Mouse (Mus musculus): Measurements from ENCODE around the gene Ggct. TPM values are rescaled to one million over a fixed set of nuclear protein-coding genes. Genes with fewer than 3 reads are reported as not detected.

The Ggct gene
- polyA plus RNA-seq (2015; fragmentation: Nextera tagmentation; extraction: Ambion mirVana): 9.2 and 10.7 TPM in 2 replicates

DNA sequence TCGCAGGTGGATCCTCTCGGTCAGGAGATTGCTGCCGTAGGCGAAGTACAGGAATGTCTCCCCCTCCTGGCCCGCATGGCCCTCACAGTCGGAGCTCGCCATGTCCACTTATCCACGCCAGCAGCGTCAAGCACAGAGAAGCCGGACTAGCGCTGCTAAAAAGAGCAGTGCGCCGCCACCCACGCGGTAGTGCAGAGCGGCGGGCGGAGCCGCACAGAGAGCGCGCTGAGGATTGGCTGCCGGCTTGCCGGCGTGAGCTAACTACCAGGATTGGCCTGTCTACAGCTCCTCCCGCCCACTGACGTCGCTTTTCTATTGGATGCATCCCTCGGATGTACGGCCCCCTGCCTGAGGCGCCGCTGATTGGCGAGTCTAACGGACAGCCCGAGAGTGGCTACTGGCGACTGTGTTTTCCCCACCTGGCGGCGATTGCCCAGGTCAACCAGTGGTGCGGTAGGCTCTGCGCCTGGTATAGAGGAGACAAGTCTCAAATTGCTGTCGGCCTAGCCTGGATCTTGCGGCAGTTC lies at the start of gene Ggct:
Gene Ggct, minus strand, starts transcription at position 217 of the 527 bp plus-strand sequence.
- peak; percentile 99 for ATAC-seq
- DNase-seq: peak; percentile 95
- TF ChIP-seq CTCF (IDR thresholded peaks at IDR 0.05; ENCODE audit: low read depth) (peak; percentile 75), EP300 (IDR thresholded peaks at IDR 0.05; ENCODE audit: low read depth) (peak; percentile 58; the same call in 1 of the 2 replicates)
- Histone ChIP-seq H3K36me3 (replicated peaks; ENCODE audit: insufficient read depth, low read length) (no peaks in the 10 kb centered on the region), H3K9ac (replicated peaks) (peak within 1 kb of the TSS; percentile 61), H3K9me3 (ENCODE audit: low read length) (no peaks in the 10 kb centered on the region), H3K27me3 (ENCODE audit: insufficient read depth, low read length) (no peaks in the 10 kb centered on the region), H3K4me3 (ENCODE audit: low read depth, low read length) (peak within 1 kb of the TSS; percentile 54), H3K27ac (ENCODE audit: low read depth) (peak within 1 kb of the TSS; percentile 69), H3K4me1 (ENCODE audit: insufficient read depth) (peaks cover 20% of the 10 kb centered on the region), H3K4me2 (ENCODE audit: low read depth, low read length) (peak within 1 kb of the TSS; percentile 97)
- WGBS (ENCODE audit: insufficient replicate concordance): under 1% methylated on average over 38 of the region's 41 CpGs

- Histone ChIP-seq H3K27ac (ENCODE audit: low read depth) (no peak overlapping the region), H3K36me3 (replicated peaks; ENCODE audit: insufficient read depth, low read length) (no peaks in the 10 kb centered on the region), H3K4me1 (ENCODE audit: insufficient read depth) (peaks cover 5% of the 10 kb centered on the region; the same call in 1 of the 2 replicates), H3K4me2 (ENCODE audit: low read depth, low read length) (peak overlapping the region; percentile 24; the same call in 1 of the 2 replicates), H3K4me3 (ENCODE audit: low read depth, low read length) (no peak overlapping the region), H3K9ac (replicated peaks) (no peak overlapping the region), H3K27me3 (ENCODE audit: insufficient read depth, low read length) (no peaks in the 10 kb centered on the region), H3K9me3 (ENCODE audit: low read length) (no peaks in the 10 kb centered on the region)
- WGBS (ENCODE audit: insufficient replicate concordance): 47% methylated on average over 1 of the region's 1 CpGs
- ATAC-seq (no peak), DNase-seq (no peak)
- TF ChIP-seq CTCF (IDR thresholded peaks at IDR 0.05; ENCODE audit: low read depth): no peak
- no peak for TF ChIP-seq EP300 (IDR thresholded peaks at IDR 0.05; ENCODE audit: low read depth)
Observed at GRCm38 (mm10) chr6:55040031-55040430, 47.3 kb upstream of the Ggct start.

GRCm38 (mm10) chr6:55039446-55039783 lies 46.7 kb upstream of the Ggct start:
- 73% methylated on average over 6 of the region's 6 CpGs for WGBS (ENCODE audit: insufficient replicate concordance)
- Histone ChIP-seq H3K27ac (ENCODE audit: low read depth) (peak overlapping the region; percentile 86; the same call in 1 of the 2 replicates), H3K9ac (replicated peaks) (peak overlapping the region; percentile 88), H3K4me1 (ENCODE audit: insufficient read depth) (peaks cover 5% of the 10 kb centered on the region; the same call in 1 of the 2 replicates), H3K27me3 (ENCODE audit: insufficient read depth, low read length) (no peaks in the 10 kb centered on the region), H3K4me3 (ENCODE audit: low read depth, low read length) (peak overlapping the region; percentile 84), H3K4me2 (ENCODE audit: low read depth, low read length) (peak overlapping the region; percentile 80), H3K36me3 (replicated peaks; ENCODE audit: insufficient read depth, low read length) (no peaks in the 10 kb centered on the region), H3K9me3 (ENCODE audit: low read length) (no peaks in the 10 kb centered on the region)
- ATAC-seq: no peak
- TF ChIP-seq CTCF (IDR thresholded peaks at IDR 0.05; ENCODE audit: low read depth) (no peak), EP300 (IDR thresholded peaks at IDR 0.05; ENCODE audit: low read depth) (no peak)
- no peak for DNase-seq

GRCm38 (mm10) chr6:55038671-55039445 lies 46.1 kb upstream of the Ggct start:
- TF ChIP-seq EP300 (IDR thresholded peaks at IDR 0.05; ENCODE audit: low read depth) (no peak), CTCF (IDR thresholded peaks at IDR 0.05; ENCODE audit: low read depth) (no peak)
- Histone ChIP-seq H3K27ac (ENCODE audit: low read depth) (peak overlapping the region; percentile 86), H3K9ac (replicated peaks) (peak overlapping the region; percentile 88), H3K27me3 (ENCODE audit: insufficient read depth, low read length) (no peaks in the 10 kb centered on the region), H3K4me1 (ENCODE audit: insufficient read depth) (peaks cover 5% of the 10 kb centered on the region; the same call in 1 of the 2 replicates), H3K4me2 (ENCODE audit: low read depth, low read length) (peak overlapping the region; percentile 80), H3K36me3 (replicated peaks; ENCODE audit: insufficient read depth, low read length) (no peaks in the 10 kb centered on the region), H3K9me3 (ENCODE audit: low read length) (no peaks in the 10 kb centered on the region), H3K4me3 (ENCODE audit: low read depth, low read length) (peak overlapping the region; percentile 84)
- 4% methylated on average over 12 of the region's 12 CpGs for WGBS (ENCODE audit: insufficient replicate concordance)
- peak; percentile 48 for DNase-seq
- ATAC-seq: peak; percentile 39

DNA sequence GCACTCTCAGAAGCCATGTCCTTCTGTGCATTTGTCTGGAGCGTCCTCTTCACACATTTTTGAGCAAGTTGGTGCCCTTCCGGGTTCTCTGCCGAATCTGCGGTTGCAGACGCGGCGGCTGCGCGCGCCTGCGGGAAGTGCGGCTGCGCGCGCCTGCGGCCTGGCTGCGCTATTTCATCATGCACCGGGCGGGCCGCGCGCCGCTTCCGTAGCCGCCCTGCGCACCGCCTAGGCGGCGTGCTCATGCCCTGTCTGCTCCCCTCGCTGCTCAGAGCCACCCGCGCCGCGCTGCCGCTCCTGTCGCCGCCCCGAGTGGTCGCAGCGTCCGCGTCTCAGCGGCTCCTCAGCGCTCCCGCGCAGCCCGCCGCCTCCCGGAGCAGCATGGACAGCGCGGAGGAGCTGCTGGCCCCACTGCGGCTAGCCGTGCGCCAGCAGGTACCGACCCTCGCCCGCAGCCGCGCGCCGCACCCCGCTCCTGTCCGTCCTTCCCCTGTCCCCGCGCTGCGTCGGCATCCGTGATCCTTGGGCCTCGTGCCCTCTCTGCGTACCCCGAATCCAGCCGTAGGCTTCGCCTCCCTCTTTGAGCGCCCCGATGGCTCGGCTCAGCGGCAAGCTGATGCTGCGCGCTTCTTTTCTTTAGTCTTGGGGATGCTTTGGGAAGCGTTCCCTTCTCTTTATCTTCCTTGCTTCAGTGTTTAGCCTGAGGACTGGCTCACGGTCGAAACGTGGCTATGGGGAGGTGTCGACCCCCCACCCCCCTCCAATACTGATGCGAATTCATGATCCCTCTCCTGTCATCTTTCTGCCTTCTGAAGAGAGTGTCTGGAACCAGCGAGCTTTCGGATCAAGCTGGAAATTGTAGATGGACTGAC lies 45.3 kb upstream of the Ggct start, which contains the start of gene Gars:
Gene Gars, plus strand, starts transcription at position 209 of the 872 bp plus-strand sequence.
- no peaks in the 10 kb centered on the region for H3K36me3 ChIP-seq (replicated peaks; ENCODE audit: insufficient read depth, low read length)
- peak within 1 kb of the TSS; percentile 84 for H3K4me3 ChIP-seq (ENCODE audit: low read depth, low read length)
- peak; percentile 90 for DNase-seq
- peak; percentile 98 for ATAC-seq
- H3K9ac ChIP-seq (replicated peaks): peak within 1 kb of the TSS; percentile 88
- no peaks in the 10 kb centered on the region for H3K27me3 ChIP-seq (ENCODE audit: insufficient read depth, low read length)
- H3K4me2 ChIP-seq (ENCODE audit: low read depth, low read length): peak within 1 kb of the TSS; percentile 80
- no peaks in the 10 kb centered on the region for H3K9me3 ChIP-seq (ENCODE audit: low read length)
- peak within 1 kb of the TSS; percentile 86 for H3K27ac ChIP-seq (ENCODE audit: low read depth)
- TF ChIP-seq EP300 (IDR thresholded peaks at IDR 0.05; ENCODE audit: low read depth) (no peak), CTCF (IDR thresholded peaks at IDR 0.05; ENCODE audit: low read depth) (no peak)
- peaks cover 5% of the 10 kb centered on the region; the same call in 1 of the 2 replicates for H3K4me1 ChIP-seq (ENCODE audit: insufficient read depth)
- WGBS (ENCODE audit: insufficient replicate concordance): under 1% methylated on average over 80 of the region's 87 CpGs
